Mouse (Mus musculus) frontal cortex, postnatal 36 days (tissue): ENCODE data around the gene Ifitm3.
"Not testable (repeated sequence)": the region's sequence is repeated elsewhere in the genome, so short reads cannot be mapped to it uniquely, and the experiment has no call there.

Experiments
- DNase-seq, 2 experiments: peaks; one replicate each; pipeline ENCODE4 v3.0.0; 2022; ENCODE audit warnings: low spot score in 2 of 2

The Ifitm3 gene

DNA sequence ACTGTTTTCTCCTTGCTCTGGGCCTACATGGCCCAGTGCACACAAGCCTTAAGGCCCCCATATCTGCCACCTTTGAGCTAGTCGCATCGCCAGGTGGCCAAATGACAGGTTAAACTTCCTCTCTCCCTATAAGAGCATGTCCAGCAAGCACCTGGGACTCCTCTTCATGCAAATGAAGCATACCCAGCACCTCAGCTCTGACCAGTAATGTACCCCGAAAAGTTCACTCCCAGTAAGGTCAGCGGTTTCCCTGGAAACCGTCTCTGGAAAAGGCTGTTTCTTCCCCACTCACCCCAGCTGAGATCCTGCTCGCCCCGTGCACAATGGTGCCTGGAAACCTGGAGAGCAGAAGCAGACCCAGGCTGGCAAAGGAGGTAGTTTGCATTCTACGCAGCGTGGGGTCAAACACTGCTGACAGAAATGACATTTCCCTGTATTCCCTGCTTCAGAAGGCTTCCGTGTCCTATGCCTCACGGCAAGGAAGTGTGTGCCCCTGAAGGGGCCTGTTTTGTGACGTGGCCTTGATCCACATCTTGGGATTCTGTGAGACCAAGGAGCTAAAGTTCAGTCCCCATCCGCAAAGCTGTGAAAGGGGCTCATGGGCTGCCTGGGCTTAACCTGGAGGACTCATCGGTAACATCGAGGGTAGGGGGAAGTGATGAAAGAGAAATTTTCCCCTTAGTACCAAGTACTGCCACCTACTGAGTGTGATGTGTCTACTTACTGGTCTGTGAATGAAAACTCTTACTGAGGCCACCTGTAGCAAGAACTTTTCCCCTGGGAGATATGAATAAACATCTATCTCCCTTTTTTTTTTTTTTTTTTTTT lies 9.5 kb downstream of the Ifitm3 start:
- DNase-seq, result no peak

DNA sequence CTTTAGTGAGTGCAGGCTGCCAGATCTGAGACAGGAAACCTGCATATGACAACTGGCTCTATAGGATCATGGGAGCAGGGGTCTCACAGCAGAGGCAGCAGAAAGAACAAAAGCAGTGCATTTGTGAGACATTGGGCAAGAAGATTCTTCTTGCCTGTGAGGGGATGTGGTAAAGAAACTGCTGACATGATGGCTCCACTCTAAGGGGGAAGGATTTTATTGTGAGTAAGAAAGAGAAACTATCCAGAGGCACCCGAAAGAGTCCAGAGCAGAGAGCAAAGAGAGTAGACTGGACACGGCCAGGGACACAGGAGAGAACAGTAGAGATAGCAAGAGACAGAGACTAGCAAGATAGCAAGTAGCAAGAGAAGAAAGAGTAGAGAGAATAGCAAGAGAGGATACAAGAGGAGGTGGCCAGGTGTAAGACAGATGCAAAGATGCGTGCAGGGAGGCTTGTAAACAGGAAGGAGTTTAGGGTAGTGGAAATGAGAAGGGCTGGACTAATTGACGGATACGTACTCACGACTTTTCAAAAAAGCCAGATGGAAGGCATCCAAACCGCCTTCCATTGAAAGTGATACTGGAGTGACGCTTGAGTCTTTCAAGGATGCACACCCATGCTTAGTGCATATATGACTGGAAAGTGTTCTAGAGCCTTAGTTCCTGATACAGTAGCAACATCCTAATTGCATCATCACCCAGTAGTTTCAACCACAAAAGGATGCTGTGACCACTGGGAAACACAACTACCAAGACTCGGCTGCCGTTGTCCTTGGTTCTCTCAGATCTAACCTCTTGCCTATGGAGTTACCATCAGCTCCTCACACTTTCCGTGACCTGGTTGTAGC lies 11.5 kb downstream of the Ifitm3 start:
- no peak for DNase-seq

DNA sequence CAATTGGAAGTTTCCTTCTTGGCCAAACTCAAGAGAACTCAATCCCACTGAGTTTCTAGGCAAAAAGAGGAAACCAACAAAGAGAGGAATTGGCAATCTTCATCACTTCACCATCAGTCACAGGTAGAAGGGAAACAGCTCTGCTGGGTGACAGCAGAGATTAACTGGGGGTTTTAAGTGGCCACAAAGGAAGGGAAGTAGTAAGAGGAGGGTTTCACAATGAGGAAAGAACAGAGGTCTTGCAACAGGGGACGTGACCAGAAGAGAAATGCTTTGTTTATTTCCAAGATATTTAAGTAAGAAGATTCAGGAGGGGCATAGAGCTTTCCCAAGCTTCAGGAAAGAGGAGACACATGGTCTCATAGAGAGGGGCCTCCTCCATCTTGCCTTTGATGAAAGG lies 12.8 kb downstream of the Ifitm3 start:
- no peak for DNase-seq

DNA sequence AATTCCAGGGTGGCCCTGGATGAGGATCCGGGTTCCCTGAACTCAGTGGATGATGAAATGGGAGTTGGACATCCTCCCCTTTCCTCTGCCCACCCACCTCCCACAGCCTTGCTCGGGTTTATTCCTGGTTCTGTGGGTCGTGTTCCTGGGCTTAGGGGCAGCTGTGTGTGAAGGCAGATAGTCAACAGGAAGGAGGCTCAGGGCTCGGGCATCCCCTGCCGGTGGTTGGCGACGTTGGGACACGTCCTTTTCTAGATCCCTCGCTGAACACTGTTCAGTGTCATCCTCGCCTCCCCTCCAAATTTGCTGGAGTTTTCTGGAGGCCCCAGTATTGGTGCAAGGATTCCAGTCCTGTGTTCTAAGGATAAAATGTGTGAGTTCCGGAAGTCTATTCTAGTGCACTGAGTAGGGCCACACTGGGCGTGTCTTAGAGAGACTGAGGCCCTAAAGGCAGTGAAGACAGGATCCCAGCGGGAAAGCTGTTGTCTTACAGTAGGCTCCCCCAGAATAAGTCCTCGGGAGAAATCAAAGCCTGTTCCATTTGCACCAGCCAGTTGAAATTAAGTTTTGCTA lies 19.4 kb downstream of the Ifitm3 start:
- DNase-seq, result no peak

DNA sequence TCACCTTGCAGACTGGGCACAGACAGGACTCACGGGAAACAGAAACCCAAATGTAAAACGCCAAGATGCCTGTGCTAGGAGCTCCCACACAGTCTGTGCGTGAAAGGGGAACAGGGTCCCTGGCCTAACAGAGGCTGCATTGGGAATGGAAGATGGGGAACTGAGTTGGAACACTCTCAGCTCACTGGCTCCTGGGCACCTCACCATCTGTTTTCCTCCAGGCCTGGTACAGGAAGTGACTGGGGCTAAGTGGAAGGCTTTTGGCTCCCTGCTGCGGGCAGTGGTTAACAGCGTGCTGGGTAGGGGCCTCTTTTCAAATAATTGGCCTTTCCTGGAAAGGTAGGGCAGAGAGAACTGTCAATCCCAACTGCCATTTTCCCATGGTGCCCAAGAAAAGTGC lies 19.9 kb downstream of the Ifitm3 start:
- no peak for DNase-seq

DNA sequence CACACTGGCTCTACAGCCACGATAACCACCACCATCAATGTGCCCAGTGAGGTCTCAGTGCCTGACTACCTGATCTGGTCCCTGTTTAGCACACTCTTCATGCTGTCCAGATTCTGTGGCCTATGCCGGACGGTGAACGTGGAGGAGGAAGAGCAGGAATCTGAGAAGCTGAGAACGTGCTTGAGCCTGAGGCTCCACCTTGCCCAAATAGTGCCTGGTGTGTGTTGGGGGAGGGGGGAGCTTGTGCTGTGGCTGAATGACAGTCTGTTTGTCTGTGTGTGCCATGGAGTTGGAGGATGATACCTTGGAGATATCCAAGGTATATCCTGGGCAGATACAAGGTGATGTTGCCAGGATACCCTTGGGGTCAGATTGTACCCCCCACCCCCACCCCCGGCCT lies 20.4 kb downstream of the Ifitm3 start:
- DNase-seq, result no peak

DNA sequence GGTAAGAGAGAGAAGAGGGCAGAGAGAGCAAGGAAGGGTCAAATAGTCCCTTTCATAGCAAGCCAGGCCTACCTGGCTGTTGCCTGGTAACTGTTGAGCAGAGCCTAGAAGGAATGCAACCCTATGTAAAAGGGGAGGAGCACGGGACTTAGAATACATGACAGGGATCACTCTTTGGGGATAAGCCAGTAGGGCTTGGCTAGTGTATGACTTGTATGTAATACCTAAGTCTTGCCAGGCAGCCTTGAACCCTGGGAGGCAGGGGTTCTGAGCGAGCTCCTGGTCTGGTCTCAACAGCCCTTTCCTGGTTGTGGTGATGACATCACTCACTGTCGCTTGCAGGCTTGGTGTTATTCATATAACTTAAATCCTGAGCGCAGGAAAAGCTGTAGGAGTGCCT lies 21.5 kb downstream of the Ifitm3 start:
- DNase-seq, result no peak

DNA sequence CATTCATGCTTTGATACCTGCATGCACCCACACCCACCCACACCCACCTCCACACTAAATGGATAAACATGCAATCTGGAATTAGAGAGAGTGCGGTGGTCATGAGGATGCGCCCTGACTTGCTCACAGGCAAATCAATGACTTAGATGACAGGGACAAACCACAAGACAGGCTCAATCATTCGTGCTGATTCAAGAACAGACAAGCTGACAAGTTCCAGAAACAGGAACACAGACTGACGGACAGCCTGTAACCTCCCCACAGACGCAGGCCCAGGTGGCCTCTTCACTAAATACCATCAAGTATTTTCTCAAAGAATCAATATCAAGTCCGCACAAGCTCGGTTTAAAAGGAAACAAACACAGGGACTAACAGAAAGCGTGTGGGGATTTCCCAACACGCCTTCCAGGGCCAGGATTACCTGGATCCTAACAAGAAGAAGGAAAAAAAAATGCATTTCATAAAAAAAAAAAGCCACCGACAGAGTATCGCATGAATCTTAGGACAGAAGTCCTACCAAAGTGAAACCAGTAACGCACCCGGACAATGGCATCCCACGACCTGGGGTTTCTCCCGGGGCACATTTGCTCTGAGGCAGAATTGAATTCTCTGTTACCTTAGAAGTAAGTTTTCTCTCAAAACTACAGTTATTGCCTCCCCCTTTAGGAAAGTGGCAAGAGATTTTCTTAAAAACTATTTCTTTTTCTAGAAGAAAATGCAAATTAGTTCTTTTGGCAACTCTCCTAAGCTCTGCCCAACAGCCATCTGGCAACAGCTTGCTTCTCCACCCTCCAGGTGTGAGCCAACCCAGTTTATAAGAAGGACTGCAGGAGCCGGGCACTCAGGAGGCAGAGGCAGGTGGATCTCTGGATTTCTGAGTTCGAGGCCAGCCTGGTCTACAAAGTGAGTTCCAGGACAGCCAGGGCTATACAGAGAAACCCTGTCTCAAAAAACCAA lies 23.1 kb downstream of the Ifitm3 start:
- DNase-seq, result peak; percentile 29 to 69

DNA sequence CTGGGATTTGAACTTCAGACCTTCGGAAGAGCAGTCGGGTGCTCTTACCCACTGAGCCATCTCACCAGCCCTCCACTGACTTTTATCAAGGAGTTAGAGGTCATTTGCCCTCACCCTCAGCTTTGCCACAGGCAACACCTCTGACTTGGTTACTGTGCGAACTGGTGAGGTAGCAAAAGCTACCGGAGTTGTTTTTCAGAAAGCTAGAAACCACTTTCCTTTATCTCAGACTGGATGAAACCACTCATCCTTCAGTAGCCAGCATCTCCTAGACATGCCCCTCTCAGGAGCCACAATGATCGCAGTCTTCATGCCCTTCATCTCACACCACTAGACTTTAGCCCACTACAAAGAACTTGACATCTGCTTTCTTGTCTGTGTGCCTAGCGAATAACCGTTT lies 27.6 kb downstream of the Ifitm3 start:
- DNase-seq, result no peak

DNA sequence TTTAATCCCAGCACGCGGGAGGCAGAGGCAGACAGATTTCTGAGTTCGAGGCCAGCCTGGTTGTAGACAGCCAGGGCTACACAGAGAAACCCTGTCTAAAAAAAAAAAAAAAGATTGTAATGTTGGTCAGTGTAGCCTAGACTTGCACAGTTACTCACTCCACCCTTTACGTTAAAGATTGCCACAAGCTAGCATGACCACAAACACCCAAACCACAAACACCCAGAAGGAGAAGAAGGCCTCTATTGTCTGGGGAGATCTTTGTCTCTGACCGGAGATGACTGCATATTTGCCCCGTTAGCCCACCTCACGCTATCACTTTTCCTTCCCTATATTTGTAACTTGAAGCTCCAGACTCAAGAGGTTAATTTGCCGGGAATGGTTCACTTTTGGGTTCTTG lies 28.9 kb downstream of the Ifitm3 start:
- DNase-seq, result no peak

DNA sequence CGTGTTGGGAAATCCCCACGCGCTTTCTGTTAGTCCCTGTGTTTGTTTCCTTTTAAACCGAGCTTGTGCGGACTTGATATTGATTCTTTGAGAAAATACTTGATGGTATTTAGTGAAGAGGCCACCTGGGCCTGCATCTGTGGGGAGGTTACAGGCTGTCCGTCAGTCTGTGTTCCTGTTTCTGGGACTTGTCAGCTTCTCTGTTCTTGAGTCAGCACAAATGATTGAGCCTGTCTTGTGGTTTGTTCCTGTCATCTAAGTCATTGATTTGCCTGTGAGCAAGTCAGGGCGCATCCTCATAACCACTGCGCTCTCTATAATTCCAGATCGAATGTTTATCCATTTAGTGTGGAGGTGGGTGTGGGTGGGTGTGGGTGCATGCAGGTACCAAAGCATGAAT lies 33.9 kb downstream of the Ifitm3 start:
- DNase-seq, result not testable (repeated sequence)

DNA sequence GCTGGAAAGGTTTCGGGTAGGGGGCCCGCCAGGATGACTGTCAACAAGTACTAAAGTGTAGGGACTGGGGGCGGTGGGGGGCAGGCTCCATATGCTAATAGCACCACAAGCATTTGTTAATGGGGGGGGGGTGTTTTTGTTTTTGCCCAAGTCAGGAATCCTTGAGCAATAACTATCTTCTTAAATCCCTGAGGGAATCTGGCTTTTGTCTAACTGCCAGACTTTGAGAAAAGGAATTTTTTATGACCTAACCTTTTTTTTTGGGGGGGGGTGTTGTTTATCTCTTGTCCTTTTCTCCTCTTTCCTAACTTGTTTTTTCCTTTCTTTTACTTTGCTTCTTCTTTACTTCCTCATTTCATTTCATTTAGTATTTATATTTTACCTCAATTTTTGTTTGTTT lies 35.1 kb downstream of the Ifitm3 start:
- no peak for DNase-seq

DNA sequence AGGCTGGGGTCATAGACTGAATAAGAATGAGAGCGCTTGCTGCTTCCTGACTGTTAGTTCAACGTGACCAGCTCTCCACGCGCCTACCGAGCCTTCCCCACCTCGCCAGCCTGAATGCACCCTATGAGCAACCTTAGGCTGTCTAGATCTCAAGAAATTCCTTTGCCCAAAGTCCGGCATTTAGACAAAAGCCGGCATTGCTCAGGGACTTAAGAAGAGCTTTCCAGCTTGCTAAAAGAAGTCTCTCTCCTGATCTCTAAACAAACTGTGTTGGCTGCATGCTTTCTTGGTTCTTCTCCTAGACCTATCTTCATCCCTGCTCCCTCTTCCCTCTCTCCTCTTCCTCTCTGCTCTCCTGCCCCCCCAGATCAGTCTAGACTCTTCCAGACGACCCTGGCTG lies 35.6 kb downstream of the Ifitm3 start:
- DNase-seq, result no peak

DNA sequence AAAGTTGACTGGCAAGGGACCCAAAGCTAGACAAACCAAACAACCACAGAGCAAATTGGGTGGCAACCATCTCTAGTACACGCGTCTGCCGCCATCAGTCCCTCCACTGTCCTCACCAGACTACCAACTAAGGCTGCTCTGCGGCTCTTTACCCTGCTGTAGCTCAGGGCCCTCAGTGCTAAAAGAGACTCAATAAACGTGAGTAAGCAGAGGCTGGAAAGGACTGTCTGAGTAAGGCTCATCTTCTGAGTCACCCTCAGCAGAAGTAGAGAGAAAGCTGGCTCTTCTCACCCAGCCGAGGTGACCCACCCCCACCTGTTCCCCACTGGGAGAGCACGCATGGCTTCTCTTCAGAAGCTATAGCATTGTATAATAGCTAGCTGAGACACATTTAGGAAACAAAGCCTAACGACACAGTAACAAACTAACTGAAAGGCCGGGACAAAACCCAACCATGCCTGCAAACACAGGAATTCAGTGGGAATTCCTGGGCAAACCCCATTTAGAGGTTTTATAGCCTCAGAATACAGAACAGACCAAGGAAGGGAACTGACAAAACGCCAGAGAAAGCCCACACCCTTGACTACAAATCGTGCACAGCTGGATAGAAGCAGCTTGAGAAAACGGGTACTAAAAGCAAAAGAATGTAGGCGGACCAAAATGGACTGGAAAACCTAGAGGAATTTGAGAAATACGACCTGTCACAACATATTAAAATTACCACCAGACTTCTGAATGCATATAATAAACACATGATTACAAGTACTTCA lies 37.0 kb downstream of the Ifitm3 start:
- DNase-seq, result no peak

DNA sequence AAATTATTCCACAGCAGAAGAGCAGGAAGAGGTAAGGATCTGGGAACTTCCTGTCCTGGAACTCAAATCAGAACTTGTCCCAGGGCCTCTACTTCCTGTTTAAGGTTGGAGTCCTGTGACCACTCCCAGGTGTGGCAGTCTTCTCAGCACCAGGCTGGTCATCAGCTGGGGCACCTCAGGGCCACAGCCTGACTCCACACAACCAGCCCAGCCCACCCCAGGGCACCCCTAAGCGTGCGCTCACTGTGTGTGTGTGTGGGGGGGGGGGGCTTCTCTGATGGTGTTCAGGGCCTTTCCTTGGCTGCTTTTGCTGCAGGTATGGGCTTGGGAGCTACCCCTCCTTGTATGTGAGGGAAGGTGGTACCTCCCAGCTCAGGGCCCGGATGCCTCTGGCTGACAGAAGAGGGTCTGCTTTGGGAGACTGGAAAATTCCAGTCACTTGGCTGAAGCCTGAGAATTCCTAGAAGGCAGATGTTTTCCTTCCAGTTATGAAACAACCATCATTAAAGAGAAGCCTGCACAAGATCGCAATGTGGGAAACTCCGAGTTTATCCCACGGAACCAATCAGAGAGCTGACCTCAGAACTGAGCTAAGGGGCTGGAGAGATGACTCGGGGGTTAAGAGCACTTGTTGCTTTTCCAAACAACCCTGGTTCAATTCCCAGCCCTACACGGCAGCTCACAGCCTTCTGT lies 38.9 kb downstream of the Ifitm3 start:
- DNase-seq, result no peak

DNA sequence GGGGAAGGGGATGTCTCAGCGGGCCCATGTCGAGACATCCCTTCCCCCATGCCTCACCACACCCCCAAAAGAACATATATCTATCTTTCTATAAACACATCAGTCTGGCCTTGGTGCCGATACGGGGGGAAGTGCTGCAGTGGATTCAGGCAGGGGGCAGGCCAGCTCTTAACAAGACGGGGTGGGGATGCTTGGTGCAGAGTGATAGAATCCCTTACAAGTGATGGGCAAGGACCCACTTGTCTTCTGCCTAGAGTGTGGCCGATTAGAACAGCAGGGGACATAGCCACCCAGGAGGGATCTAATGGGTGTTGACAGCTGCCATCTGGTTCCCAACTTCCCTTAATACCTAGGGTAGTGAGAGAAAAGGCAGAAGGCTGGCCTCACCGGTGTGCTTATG lies 39.6 kb downstream of the Ifitm3 start:
- no peak for DNase-seq

DNA sequence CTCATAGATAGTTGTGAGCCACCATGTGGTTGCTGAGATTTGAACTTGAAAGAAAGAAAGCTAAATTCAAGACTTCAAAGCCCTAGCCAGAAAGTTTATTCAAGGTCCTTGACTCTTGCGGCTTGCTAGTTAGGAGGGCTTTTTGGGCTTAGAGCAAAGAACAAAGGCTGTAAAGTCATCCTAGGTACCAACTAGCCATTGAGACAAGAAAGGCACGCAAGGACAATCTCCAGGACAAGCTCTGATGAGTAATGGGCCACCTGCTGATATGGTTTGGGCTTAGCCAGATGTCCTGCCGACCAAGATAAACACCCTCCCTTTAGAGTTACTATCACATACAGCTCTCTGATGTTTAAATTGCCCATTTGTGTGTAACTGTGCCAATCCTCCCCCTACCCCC lies 41.9 kb downstream of the Ifitm3 start:
- DNase-seq, result not testable (repeated sequence)

DNA sequence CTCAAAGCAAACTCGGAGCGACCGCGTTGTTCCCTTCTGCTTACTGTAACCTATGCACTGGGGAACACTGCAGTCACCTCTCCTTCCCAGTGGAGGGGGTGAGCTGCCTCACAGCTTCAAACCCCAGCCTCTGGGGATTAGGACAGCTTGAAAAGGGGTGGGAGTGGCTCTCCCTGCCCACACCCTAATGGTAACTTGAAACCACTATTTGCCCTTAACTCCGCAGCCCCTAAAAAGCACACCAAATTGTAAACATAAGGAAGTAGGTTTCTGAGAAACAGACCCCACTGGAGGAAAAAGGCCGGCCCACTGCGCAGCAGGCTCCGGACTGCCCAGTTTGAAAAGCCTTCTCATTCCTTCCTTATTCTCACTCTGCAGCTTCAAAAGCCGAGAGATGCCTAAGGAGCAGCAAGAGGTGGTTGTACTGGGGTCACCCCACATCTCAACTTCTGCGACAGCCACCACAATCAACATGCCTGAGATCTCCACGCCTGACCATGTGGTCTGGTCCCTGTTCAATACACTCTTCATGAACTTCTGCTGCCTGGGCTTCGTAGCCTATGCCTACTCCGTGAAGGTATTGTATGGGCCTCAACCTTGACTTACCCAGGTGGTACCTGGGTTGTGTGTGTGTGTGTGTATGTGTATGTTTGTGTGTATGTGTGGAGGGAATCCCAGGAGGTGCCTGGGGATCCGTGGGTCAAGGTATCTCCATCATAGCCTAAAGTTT lies 42.5 kb downstream of the Ifitm3 start:
- DNase-seq, result no peak

DNA sequence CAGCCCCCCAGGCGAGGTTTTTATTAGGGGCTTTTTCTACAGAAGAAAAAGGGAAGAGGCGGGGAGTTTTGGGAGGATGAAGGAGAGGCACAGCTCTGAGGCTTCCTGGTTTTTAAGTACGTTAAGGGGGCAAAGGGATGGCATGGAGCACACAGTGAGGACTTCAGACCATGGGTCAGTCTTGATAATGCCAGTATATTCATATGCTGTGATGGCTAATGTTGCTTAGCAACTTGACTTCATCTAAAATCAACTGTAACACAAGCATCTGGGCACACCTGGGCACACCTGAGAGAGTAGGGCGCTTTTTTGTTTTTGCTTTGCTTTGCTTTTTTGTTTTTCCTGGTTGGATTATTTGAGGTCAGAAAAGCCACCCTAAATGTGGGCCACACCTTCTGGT lies 43.6 kb downstream of the Ifitm3 start, which contains the start of gene Ifitm1:
TSS of gene Ifitm1 (plus strand) at position 301 of the 400 bp plus-strand sequence.
- DNase-seq, result no peak
